Mouse (Mus musculus): ENCODE data around the gene Hoxc11. TPM values are rescaled to one million over a fixed set of nuclear protein-coding genes. Genes with fewer than 3 reads are reported as not detected.

Hoxc11 gene
- polyA plus RNA-seq, 1 experiment, result not detected

DNA sequence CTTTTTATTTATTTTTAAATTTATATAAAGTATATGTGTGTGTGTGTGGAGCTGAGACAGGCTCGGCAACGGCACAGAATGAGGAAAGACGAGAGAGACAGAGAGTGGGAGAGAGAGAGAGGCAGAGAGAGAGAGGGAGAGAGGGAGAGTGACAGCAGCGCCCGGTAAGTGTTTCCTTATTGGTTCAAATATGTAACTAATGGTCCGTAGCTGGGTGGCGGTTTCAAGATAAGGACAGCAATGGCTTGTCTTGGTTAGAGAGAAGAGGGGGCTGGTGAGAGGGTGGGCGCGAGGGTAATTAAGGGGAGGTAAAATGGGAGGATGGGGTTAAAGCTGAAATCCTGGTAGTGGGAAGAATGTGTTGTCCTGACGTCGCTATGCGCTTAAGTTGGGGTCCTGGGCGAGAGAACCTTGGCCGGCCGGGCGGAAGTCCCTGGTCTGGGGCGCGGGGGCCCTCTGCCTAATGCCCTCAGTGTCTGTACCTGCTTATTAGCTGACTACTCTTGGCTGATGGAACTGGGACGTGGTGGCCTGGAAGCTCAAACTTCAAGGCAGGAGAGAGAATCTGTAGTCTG lies 44.5 kb downstream of the Hoxc11 start:
- no peak for TF ChIP-seq POLR2A (IDR thresholded peaks at IDR 0.05; ENCODE audit: borderline replicate concordance, extremely low read depth, low read depth, low read length)
- no peak for TF ChIP-seq CTCF (IDR thresholded peaks at IDR 0.05; ENCODE audit: insufficient read depth, low read length)
- DNase-seq, result no peak

DNA sequence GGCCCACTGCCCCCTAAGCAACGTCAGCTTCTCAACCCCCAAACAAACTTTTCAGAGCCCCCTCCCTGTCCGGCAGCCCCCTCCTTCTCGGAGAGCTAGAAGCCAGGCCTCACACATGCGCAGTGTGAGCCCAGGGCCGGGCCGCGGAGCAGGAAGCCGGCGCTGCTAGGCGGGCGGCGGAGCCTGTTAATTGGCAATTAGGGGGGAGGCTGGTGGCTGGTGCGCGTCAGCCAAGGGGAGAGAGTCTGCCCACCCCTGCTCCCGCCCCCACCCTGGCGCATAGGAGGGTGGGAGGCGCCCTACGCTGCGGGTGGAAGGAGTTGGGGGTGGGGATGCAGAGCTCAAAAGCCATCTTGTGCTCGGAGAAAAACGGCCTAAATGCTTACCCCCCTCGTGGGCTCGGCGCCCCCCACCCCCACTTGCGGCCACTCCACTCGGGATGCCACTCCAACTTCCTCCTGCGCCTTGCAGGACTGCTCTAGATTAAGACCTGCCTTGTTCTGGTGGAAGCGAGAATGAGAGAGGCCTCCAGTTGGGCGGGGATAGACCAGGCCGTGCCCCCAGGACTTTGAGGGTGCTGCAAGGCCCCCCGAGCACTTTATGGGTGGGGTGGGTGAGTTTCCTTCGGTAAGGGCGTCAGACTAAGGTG lies 45.1 kb downstream of the Hoxc11 start:
- H3K4me3 ChIP-seq (replicated peaks; ENCODE audit: extremely low read depth, low read depth, low read length), result peak overlapping the region; percentile 32
- TF ChIP-seq CTCF (IDR thresholded peaks at IDR 0.05; ENCODE audit: insufficient read depth, low read length) (no peak), POLR2A (IDR thresholded peaks at IDR 0.05; ENCODE audit: borderline replicate concordance, extremely low read depth, low read depth, low read length) (no peak)
- 2% methylated on average over 33 of the region's 33 CpGs for WGBS
- H3K4me1 ChIP-seq (ENCODE audit: control insufficient read depth, insufficient read depth, low read length), result no peaks in the 10 kb centered on the region
- DNase-seq, result no peak

More for the DNA sequence above, 44.5 kb downstream of the Hoxc11 start:
- no peak overlapping the region for H3K4me3 ChIP-seq (replicated peaks; ENCODE audit: extremely low read depth, low read depth, low read length)
- 4% methylated on average over 19 of the region's 19 CpGs for whole genome bisulfite sequencing
- no peaks in the 10 kb centered on the region for H3K4me1 ChIP-seq (ENCODE audit: control insufficient read depth, insufficient read depth, low read length)

DNA sequence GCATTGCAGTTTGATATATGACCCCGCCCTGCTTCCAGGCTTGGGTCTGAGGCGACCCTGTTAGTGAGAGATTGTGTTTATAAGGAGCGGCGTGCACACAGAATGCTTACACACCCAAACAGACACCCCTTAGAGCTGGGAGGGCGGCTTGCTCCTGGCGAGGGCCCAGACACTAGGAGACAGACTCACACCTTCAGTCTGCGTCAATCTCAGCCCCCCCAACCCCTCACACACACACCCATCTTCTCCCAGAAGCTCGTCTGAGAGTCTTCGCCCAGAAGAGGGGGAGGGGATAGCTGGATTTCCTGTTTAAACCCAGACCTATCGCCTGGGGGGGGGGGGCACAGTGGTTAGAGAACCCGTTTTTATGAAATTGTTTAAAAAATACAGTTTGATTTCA lies 45.7 kb downstream of the Hoxc11 start:
- 11% methylated on average over 11 of the region's 11 CpGs for WGBS
- H3K4me3 ChIP-seq (replicated peaks; ENCODE audit: extremely low read depth, low read depth, low read length), result no peak overlapping the region
- TF ChIP-seq POLR2A (IDR thresholded peaks at IDR 0.05; ENCODE audit: borderline replicate concordance, extremely low read depth, low read depth, low read length) (no peak), CTCF (IDR thresholded peaks at IDR 0.05; ENCODE audit: insufficient read depth, low read length) (no peak)
- no peaks in the 10 kb centered on the region for H3K4me1 ChIP-seq (ENCODE audit: control insufficient read depth, insufficient read depth, low read length)
- no peak for DNase-seq

DNA sequence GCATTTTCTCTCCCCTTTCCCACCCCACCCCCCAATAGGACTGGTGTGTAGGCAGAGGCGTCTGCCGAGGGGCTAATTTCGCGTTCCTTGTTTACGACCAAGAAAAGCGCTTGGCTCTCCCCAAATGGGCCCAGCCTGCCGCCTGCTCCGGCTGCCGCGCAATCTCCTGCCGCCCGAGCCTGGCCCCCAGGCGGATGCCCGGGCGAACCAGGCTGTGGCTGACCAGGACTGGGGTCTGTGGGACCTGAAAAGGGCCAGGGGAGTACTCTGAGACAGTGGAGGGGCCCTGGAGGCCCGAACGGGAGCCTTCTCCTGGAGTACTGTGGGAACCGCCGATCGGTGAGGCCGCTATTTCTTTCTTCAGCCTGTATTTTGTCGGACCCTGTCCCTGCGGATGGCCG lies 46.3 kb downstream of the Hoxc11 start:
- 14% methylated on average over 24 of the region's 24 CpGs for WGBS
- no peak for TF ChIP-seq POLR2A (IDR thresholded peaks at IDR 0.05; ENCODE audit: borderline replicate concordance, extremely low read depth, low read depth, low read length)
- TF ChIP-seq CTCF (IDR thresholded peaks at IDR 0.05; ENCODE audit: insufficient read depth, low read length), result no peak
- H3K4me3 ChIP-seq (replicated peaks; ENCODE audit: extremely low read depth, low read depth, low read length), result no peak overlapping the region
- no peaks in the 10 kb centered on the region for H3K4me1 ChIP-seq (ENCODE audit: control insufficient read depth, insufficient read depth, low read length)
- no peak for DNase-seq

DNA sequence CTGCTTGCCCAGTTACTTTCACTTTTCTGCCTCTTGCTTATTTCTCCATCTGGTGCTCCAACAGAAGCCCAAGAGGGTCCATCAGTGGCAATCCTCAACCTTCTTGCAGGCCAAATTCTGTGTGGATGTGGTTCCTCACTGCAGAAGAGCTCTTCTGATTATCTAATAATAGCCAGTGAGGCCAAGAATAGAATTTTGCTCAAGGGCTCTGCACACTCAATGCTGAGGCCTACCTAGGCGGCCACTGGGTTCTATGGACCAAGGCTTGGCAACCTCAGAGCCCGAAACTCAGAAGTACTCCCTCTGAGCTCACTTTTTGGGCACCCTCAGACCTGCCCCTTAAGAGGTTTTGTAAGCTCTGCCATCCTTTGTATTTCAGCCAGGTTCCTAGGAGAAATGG lies 47.1 kb downstream of the Hoxc11 start:
- DNase-seq, result no peak
- Histone ChIP-seq H3K4me1 (ENCODE audit: control insufficient read depth, insufficient read depth, low read length) (no peaks in the 10 kb centered on the region), H3K4me3 (replicated peaks; ENCODE audit: extremely low read depth, low read depth, low read length) (no peak overlapping the region)
- WGBS, result 69% methylated on average over 2 of the region's 2 CpGs
- TF ChIP-seq POLR2A (IDR thresholded peaks at IDR 0.05; ENCODE audit: borderline replicate concordance, extremely low read depth, low read depth, low read length), result no peak
- no peak for TF ChIP-seq CTCF (IDR thresholded peaks at IDR 0.05; ENCODE audit: insufficient read depth, low read length)

DNA sequence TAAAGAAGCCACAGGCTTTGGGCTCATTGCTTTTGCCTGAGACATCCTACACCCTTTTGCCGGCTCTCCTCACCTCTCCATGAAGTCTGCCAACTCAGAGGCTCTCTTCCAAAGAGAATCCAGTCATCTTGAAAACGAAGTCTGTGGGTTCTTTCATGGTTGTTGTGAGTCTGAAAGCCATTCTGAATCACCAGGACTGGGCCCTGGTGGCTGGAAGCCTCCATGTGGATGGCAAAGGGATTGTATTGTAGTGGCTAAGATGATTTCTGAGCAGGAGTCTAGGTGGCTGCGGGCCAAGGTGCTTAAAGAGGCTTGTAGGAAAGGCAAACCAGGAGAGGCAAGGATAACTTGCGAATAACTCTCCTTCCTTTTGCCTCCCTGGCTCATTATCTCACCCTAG lies 47.9 kb downstream of the Hoxc11 start:
- H3K4me1 ChIP-seq (ENCODE audit: control insufficient read depth, insufficient read depth, low read length), result no peaks in the 10 kb centered on the region
- TF ChIP-seq CTCF (IDR thresholded peaks at IDR 0.05; ENCODE audit: insufficient read depth, low read length) (no peak), POLR2A (IDR thresholded peaks at IDR 0.05; ENCODE audit: borderline replicate concordance, extremely low read depth, low read depth, low read length) (no peak)
- 39% methylated on average over 4 of the region's 4 CpGs for WGBS
- no peak for DNase-seq
- no peak overlapping the region for H3K4me3 ChIP-seq (replicated peaks; ENCODE audit: extremely low read depth, low read depth, low read length)

DNA sequence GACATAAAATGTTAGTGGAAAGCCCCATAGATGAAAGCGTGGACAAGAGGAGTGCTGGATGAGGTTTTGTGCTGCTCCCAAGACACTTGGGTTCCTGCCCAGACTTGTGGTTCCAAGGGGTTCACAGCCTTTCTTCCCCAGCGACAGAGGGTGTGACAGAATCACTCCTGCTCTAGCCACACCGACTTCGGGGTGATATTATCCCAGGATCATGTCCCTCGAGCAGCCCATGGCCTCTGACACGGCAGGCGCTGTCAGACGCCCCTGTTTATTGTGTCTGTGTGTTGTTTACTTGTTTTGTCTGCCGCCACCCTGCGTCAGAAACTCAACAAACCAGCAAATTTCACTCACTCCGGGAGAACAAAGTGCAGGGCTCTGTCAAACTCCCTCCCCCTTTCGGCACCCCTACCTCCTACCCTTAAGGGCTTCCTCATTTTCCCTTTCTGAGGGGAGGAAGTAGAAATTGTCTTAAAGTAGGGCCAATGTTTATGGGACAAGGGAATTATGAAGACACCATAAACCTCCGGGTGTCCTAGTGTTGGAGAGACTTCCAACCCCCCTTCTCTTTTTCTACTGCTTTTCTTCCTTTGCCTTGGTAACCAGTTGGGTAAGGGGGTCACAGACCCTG lies 48.7 kb downstream of the Hoxc11 start:
- Histone ChIP-seq H3K4me1 (ENCODE audit: control insufficient read depth, insufficient read depth, low read length) (no peaks in the 10 kb centered on the region), H3K4me3 (replicated peaks; ENCODE audit: extremely low read depth, low read depth, low read length) (no peak overlapping the region)
- WGBS, result 11% methylated on average over 13 of the region's 13 CpGs
- no peak for DNase-seq
- no peak for TF ChIP-seq CTCF (IDR thresholded peaks at IDR 0.05; ENCODE audit: insufficient read depth, low read length)
- TF ChIP-seq POLR2A (IDR thresholded peaks at IDR 0.05; ENCODE audit: borderline replicate concordance, extremely low read depth, low read depth, low read length), result no peak

DNA sequence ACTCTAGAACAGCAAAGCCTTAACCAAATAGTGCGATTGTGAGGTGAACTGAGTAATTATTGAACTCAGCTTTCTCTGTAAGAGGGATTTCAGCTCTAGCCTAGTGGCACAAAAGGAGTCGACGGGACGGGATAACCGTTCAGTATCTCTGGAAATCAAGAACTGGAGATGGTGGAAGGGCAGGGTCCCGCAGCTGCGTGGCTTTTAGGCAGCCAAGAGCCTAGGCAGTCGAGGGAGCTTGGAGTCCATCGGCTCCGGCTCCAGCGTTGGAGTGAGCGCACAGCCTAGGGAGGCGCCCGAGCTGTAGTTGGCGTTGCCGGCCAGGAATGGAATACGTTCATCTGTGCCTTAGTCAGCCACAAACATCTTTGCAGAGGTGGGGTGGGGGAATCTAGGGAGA lies 51.1 kb downstream of the Hoxc11 start:
- no peak for DNase-seq
- H3K4me1 ChIP-seq (ENCODE audit: control insufficient read depth, insufficient read depth, low read length), result no peaks in the 10 kb centered on the region
- no peak overlapping the region for H3K4me3 ChIP-seq (replicated peaks; ENCODE audit: extremely low read depth, low read depth, low read length)
- TF ChIP-seq POLR2A (IDR thresholded peaks at IDR 0.05; ENCODE audit: borderline replicate concordance, extremely low read depth, low read depth, low read length) (no peak), CTCF (IDR thresholded peaks at IDR 0.05; ENCODE audit: insufficient read depth, low read length) (no peak)
- WGBS, result 5% methylated on average over 17 of the region's 17 CpGs

DNA sequence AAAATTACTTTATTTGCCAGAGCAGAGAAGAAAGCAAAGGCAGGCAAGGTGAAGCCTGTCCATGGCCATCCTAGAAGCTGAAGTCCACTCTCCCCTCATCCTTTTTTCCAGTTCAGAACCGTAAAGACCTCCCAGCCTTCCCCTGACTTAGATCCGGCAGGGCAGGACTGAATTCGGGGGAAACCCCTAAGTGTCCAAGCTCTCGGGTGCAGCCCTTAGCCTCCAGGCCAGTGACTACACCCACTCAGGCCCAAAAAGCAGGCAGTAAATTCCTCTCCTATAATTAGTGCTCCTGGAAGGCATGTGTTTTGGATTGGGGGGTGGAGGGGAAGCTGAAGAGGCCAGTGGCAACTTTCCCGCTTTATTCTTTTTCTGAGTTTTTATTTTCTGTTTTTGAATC lies 51.6 kb downstream of the Hoxc11 start:
- H3K4me3 ChIP-seq (replicated peaks; ENCODE audit: extremely low read depth, low read depth, low read length), result no peak overlapping the region
- WGBS, result 14% methylated on average over 5 of the region's 5 CpGs
- TF ChIP-seq CTCF (IDR thresholded peaks at IDR 0.05; ENCODE audit: insufficient read depth, low read length) (no peak), POLR2A (IDR thresholded peaks at IDR 0.05; ENCODE audit: borderline replicate concordance, extremely low read depth, low read depth, low read length) (no peak)

DNA sequence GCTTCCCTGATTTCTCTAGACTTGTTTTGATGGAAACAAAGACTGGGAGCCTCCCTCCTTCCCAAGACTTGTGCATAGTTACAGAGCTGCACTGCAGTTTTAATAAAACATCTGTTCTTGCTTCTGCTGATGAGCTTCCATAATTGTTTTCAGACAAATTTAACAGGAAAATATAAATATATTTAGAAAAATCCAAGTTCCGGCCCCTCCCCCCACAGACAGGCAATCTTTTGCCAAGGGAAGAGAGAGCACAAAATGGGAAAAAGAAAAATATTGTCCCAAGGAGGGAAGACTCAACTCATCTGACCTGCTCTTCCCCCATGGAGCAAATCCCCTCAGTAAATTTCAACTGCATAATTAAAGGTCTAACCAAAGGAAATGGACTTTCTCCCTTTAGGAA lies 52.1 kb downstream of the Hoxc11 start:
- Histone ChIP-seq H3K4me3 (replicated peaks; ENCODE audit: extremely low read depth, low read depth, low read length) (no peak overlapping the region), H3K4me1 (ENCODE audit: control insufficient read depth, insufficient read depth, low read length) (no peaks in the 10 kb centered on the region)
- no peak for TF ChIP-seq POLR2A (IDR thresholded peaks at IDR 0.05; ENCODE audit: borderline replicate concordance, extremely low read depth, low read depth, low read length)
- no peak for TF ChIP-seq CTCF (IDR thresholded peaks at IDR 0.05; ENCODE audit: insufficient read depth, low read length)
- DNase-seq, result no peak
- WGBS, result 34% methylated on average over 1 of the region's 1 CpGs

More for the DNA sequence above, 51.6 kb downstream of the Hoxc11 start:
- H3K4me1 ChIP-seq (ENCODE audit: control insufficient read depth, insufficient read depth, low read length), result no peaks in the 10 kb centered on the region
- DNase-seq, result no peak

Other genes with a start within 250 kb of the Hoxc11 start
- gene Calcoco1, start 232.2 kb upstream of the Hoxc11 start, polyA plus RNA-seq (2012; rRNA removed), result 76.5 and 105 TPM in 2 replicates
- not detected in 2 replicates for gene Hoxc13, start 33.3 kb upstream of the Hoxc11 start, polyA plus RNA-seq (2012; rRNA removed)
- gene Hoxc12, start 17.7 kb upstream of the Hoxc11 start, polyA plus RNA-seq (2012; rRNA removed), result not detected in 2 replicates
- not detected in 2 replicates for gene Hoxc10, start 12.4 kb downstream of the Hoxc11 start, polyA plus RNA-seq (2012; rRNA removed)
- 0.36 and 1.6 TPM in 2 replicates for gene Hoxc5, start 13.0 kb downstream of the Hoxc11 start, polyA plus RNA-seq (2012; rRNA removed)
- not detected in 2 replicates for gene Hoxc9, start 22.0 kb downstream of the Hoxc11 start, polyA plus RNA-seq (2012; rRNA removed)
- gene Hoxc8, start 36.2 kb downstream of the Hoxc11 start, polyA plus RNA-seq (2012; rRNA removed), result not detected in 2 replicates
- 0.34 TPM in 1 of 2 replicates, not detected in the other for gene Hoxc6, start 43.8 kb downstream of the Hoxc11 start, polyA plus RNA-seq (2012; rRNA removed)
- 0.31 and 1.1 TPM in 2 replicates for gene Hoxc4, start 64.5 kb downstream of the Hoxc11 start, polyA plus RNA-seq (2012; rRNA removed)
- 16.5 and 18.1 TPM in 2 replicates for gene Smug1, start 212.7 kb downstream of the Hoxc11 start, polyA plus RNA-seq (2012; rRNA removed)